Mouse (Mus musculus): ENCODE measurements at regions not wholly inside any gene's neighbourhood (a gene's known extent, or its start where the extent isn't known, plus 50 kb on each side); places are given as distances from the start of the nearest gene placed in this dataset.

- no peak for DNase-seq
- TF ChIP-seq EP300 (IDR thresholded peaks at IDR 0.05; ENCODE audit: low read depth) (no peak), CTCF (IDR thresholded peaks at IDR 0.05; ENCODE audit: low read depth) (no peak)
- 79% methylated on average over 8 of the region's 8 CpGs for WGBS (ENCODE audit: insufficient replicate concordance)
These were observed 588.0 kb upstream of the N6amt1 start for GRCm38 (mm10) chr16:86765974-86766373.

DNA sequence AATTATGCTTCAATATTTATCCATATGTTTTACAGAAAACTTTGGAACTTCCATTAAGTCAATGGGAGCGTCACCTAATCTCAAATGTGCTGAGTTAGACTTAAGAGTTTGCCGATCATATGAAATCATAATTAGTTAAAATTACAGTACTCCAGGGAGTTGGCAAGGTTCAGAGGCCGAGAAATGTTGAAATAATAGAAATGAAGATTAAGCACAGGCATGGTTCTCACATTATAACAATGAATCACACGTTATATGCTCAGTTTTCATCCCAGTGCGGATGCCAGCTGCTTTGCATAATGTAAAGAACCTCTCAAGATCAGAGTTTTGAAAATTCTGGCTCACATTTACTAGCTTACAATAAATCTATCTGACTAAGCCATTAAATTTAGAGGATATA, 612.7 kb upstream of the N6amt1 start:
- no peaks in the 10 kb centered on the region for H3K27me3 ChIP-seq (ENCODE audit: insufficient read depth, low read length)
- no peaks in the 10 kb centered on the region for H3K9me3 ChIP-seq (ENCODE audit: low read length)
- no peaks in the 10 kb centered on the region for H3K36me3 ChIP-seq (replicated peaks; ENCODE audit: insufficient read depth, low read length)
- DNase-seq: no peak
- H3K4me3 ChIP-seq (ENCODE audit: low read depth, low read length): no peak overlapping the region
- H3K4me2 ChIP-seq (ENCODE audit: low read depth, low read length): no peak overlapping the region
- TF ChIP-seq EP300 (IDR thresholded peaks at IDR 0.05; ENCODE audit: low read depth) (no peak), CTCF (IDR thresholded peaks at IDR 0.05; ENCODE audit: low read depth) (no peak)
- WGBS (ENCODE audit: insufficient replicate concordance): 68% methylated on average over 5 of the region's 5 CpGs
- no peak for ATAC-seq
- no peak overlapping the region for H3K27ac ChIP-seq (ENCODE audit: low read depth)
- no peaks in the 10 kb centered on the region for H3K4me1 ChIP-seq (ENCODE audit: insufficient read depth)
- H3K9ac ChIP-seq (replicated peaks): no peak overlapping the region

More at GRCm38 (mm10) chr16:86765974-86766373, 588.0 kb upstream of the N6amt1 start:
- ATAC-seq: no peak
- Histone ChIP-seq H3K9ac (replicated peaks) (no peak overlapping the region), H3K27ac (ENCODE audit: low read depth) (no peak overlapping the region), H3K36me3 (replicated peaks; ENCODE audit: insufficient read depth, low read length) (no peaks in the 10 kb centered on the region), H3K4me1 (ENCODE audit: insufficient read depth) (no peaks in the 10 kb centered on the region), H3K4me2 (ENCODE audit: low read depth, low read length) (no peak overlapping the region), H3K4me3 (ENCODE audit: low read depth, low read length) (no peak overlapping the region), H3K9me3 (ENCODE audit: low read length) (no peaks in the 10 kb centered on the region), H3K27me3 (ENCODE audit: insufficient read depth, low read length) (no peaks in the 10 kb centered on the region)

GRCm38 (mm10) chr16:86718982-86719771, 634.8 kb upstream of the N6amt1 start:
- Histone ChIP-seq H3K9ac (replicated peaks) (no peak overlapping the region), H3K27me3 (ENCODE audit: insufficient read depth, low read length) (no peaks in the 10 kb centered on the region), H3K4me1 (ENCODE audit: insufficient read depth) (no peaks in the 10 kb centered on the region), H3K27ac (ENCODE audit: low read depth) (no peak overlapping the region), H3K9me3 (ENCODE audit: low read length) (no peaks in the 10 kb centered on the region), H3K36me3 (replicated peaks; ENCODE audit: insufficient read depth, low read length) (no peaks in the 10 kb centered on the region), H3K4me3 (ENCODE audit: low read depth, low read length) (no peak overlapping the region), H3K4me2 (ENCODE audit: low read depth, low read length) (no peak overlapping the region)
- ATAC-seq: no peak
- TF ChIP-seq EP300 (IDR thresholded peaks at IDR 0.05; ENCODE audit: low read depth): no peak
- TF ChIP-seq CTCF (IDR thresholded peaks at IDR 0.05; ENCODE audit: low read depth): no peak
- DNase-seq: no peak
- WGBS (ENCODE audit: insufficient replicate concordance): 44% methylated on average over 5 of the region's 5 CpGs

GRCm38 (mm10) chr16:86718353-86718752, 635.6 kb upstream of the N6amt1 start:
- Histone ChIP-seq H3K4me3 (ENCODE audit: low read depth, low read length) (no peak overlapping the region), H3K27me3 (ENCODE audit: insufficient read depth, low read length) (no peaks in the 10 kb centered on the region), H3K36me3 (replicated peaks; ENCODE audit: insufficient read depth, low read length) (no peaks in the 10 kb centered on the region), H3K27ac (ENCODE audit: low read depth) (no peak overlapping the region), H3K9ac (replicated peaks) (no peak overlapping the region), H3K9me3 (ENCODE audit: low read length) (no peaks in the 10 kb centered on the region), H3K4me2 (ENCODE audit: low read depth, low read length) (no peak overlapping the region), H3K4me1 (ENCODE audit: insufficient read depth) (no peaks in the 10 kb centered on the region)
- DNase-seq: no peak
- WGBS (ENCODE audit: insufficient replicate concordance): 73% methylated on average over 7 of the region's 7 CpGs
- TF ChIP-seq CTCF (IDR thresholded peaks at IDR 0.05; ENCODE audit: low read depth) (no peak), EP300 (IDR thresholded peaks at IDR 0.05; ENCODE audit: low read depth) (no peak)
- no peak for ATAC-seq

DNA sequence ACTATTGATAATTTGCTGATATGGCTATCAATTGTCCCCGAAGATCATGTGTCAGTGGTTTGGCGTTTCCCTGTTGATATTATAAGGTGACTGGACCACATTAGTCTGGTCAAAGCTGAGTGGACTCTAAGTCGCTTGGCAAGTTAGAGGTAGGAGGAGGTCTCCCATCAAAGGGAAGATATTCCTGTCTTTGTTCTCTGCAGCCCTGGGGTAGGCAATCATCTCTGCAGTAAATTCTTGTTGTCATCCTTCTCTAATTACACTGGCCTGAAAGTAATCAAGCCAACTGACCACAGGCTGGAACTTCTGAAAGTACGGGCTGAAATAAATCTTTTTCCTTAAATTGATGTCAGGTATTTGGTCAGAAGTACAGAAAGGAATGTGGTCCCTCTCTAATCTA, 652.3 kb upstream of the N6amt1 start:
- no peak overlapping the region for H3K9ac ChIP-seq (replicated peaks)
- ATAC-seq (no peak), DNase-seq (no peak)
- no peak overlapping the region for H3K27ac ChIP-seq (ENCODE audit: low read depth)
- TF ChIP-seq EP300 (IDR thresholded peaks at IDR 0.05; ENCODE audit: low read depth) (no peak), CTCF (IDR thresholded peaks at IDR 0.05; ENCODE audit: low read depth) (no peak)
- no peaks in the 10 kb centered on the region for H3K4me1 ChIP-seq (ENCODE audit: insufficient read depth)
- H3K4me2 ChIP-seq (ENCODE audit: low read depth, low read length): no peak overlapping the region
- WGBS (ENCODE audit: insufficient replicate concordance): 68% methylated on average over 4 of the region's 4 CpGs
- no peak overlapping the region for H3K4me3 ChIP-seq (ENCODE audit: low read depth, low read length)
- no peaks in the 10 kb centered on the region for H3K36me3 ChIP-seq (replicated peaks; ENCODE audit: insufficient read depth, low read length)
- H3K27me3 ChIP-seq (ENCODE audit: insufficient read depth, low read length): no peaks in the 10 kb centered on the region
- H3K9me3 ChIP-seq (ENCODE audit: low read length): no peaks in the 10 kb centered on the region

DNA sequence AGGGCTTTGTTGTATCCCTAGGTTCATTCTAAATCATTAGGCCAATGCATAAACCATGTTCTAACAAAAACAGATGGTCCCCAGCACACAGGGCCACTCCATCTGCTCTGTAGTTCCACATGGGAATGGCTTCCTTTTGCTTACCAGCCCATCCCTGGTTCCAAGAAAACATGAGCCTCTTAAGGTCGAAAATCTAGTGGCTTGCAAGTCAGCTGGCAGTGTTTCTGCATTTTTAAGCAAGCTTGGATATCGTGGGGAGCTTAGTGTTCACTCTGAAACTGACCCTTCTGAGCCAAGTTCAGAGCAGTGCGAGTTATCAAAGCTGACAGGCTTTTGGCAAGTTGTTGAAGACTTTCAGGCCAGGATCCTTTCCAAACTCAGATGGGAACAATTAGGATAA, 659.5 kb upstream of the N6amt1 start:
- Histone ChIP-seq H3K9ac (replicated peaks) (no peak overlapping the region), H3K4me3 (ENCODE audit: low read depth, low read length) (no peak overlapping the region), H3K4me2 (ENCODE audit: low read depth, low read length) (no peak overlapping the region), H3K36me3 (replicated peaks; ENCODE audit: insufficient read depth, low read length) (no peaks in the 10 kb centered on the region), H3K27me3 (ENCODE audit: insufficient read depth, low read length) (no peaks in the 10 kb centered on the region), H3K27ac (ENCODE audit: low read depth) (no peak overlapping the region), H3K9me3 (ENCODE audit: low read length) (no peaks in the 10 kb centered on the region), H3K4me1 (ENCODE audit: insufficient read depth) (no peaks in the 10 kb centered on the region)
- DNase-seq: no peak
- WGBS (ENCODE audit: insufficient replicate concordance): 42% methylated on average over 3 of the region's 3 CpGs
- ATAC-seq: no peak
- TF ChIP-seq CTCF (IDR thresholded peaks at IDR 0.05; ENCODE audit: low read depth) (no peak), EP300 (IDR thresholded peaks at IDR 0.05; ENCODE audit: low read depth) (no peak)

Measured in liver, postnatal 0 days (tissue).